Mouse (Mus musculus): ENCODE data around the gene Gm37419. TPM values are rescaled to one million over a fixed set of nuclear protein-coding genes. Genes with fewer than 3 reads are reported as not detected.

Gene Gm37419
- polyA plus RNA-seq, 1 experiment from 2014 or later, result not detected

- WGBS, result 88% methylated on average over 8 of the region's 8 CpGs
- Histone ChIP-seq H3K27me3 (replicated peaks; ENCODE audit: control insufficient read depth, insufficient read depth, low read length) (no peaks in the 10 kb centered on the region), H3K9me3 (ENCODE audit: control insufficient read depth, low read length) (no peaks in the 10 kb centered on the region), H3K4me2 (ENCODE audit: low read length) (no peak overlapping the region), H3K4me1 (ENCODE audit: control insufficient read depth, insufficient read depth, low read depth, low read length) (no peaks in the 10 kb centered on the region), H3K9ac (ENCODE audit: low read depth, low read length) (no peak overlapping the region), H3K36me3 (ENCODE audit: control insufficient read depth, insufficient read depth, low read length) (no peaks in the 10 kb centered on the region), H3K4me3 (ENCODE audit: low read length) (no peak overlapping the region), H3K27ac (ENCODE audit: low read depth, low read length) (no peak overlapping the region)
- ATAC-seq, result no peak
These were observed 17.6 kb downstream of the Gm37419 start for GRCm38 (mm10) chr16:24005928-24006327.

DNA sequence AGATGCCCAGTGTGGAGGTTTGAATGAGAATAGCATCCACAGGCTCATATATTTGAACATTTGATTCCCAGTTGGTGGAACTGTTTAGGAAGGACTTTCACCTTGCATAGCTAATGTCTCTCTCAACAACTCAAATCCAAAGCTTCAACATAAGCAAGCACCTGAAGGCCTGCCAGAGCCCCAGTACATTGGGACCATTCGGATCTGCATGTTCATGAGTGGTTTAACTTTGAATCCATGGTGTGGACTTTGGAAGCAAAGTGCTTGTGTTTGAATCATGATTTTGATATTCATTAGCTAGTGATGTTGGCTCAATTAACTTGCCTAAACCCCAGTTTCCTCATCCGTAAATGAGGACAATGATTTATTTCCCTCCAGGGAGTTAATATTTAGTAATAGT lies 21.6 kb downstream of the Gm37419 start:
- H3K27ac ChIP-seq (ENCODE audit: low read depth, low read length), result no peak overlapping the region
- no peaks in the 10 kb centered on the region for H3K27me3 ChIP-seq (replicated peaks; ENCODE audit: control insufficient read depth, insufficient read depth, low read length)
- WGBS, result 98% methylated on average over 2 of the region's 2 CpGs
- H3K9ac ChIP-seq (ENCODE audit: low read depth, low read length), result no peak overlapping the region
- no peak overlapping the region for H3K4me3 ChIP-seq (ENCODE audit: low read length)
- ATAC-seq, result no peak
- no peaks in the 10 kb centered on the region for H3K4me1 ChIP-seq (ENCODE audit: control insufficient read depth, insufficient read depth, low read depth, low read length)
- H3K4me2 ChIP-seq (ENCODE audit: low read length), result no peak overlapping the region
- no peaks in the 10 kb centered on the region for H3K9me3 ChIP-seq (ENCODE audit: control insufficient read depth, low read length)
- no peaks in the 10 kb centered on the region for H3K36me3 ChIP-seq (ENCODE audit: control insufficient read depth, insufficient read depth, low read length)

GRCm38 (mm10) chr16:24011306-24011705 lies 23.0 kb downstream of the Gm37419 start:
- 79% methylated on average over 3 of the region's 3 CpGs for WGBS

GRCm38 (mm10) chr16:24012066-24012465 lies 23.8 kb downstream of the Gm37419 start:
- 56% methylated on average over 3 of the region's 3 CpGs for WGBS
- no peak for ATAC-seq
- no peaks in the 10 kb centered on the region for H3K4me1 ChIP-seq (ENCODE audit: control insufficient read depth, insufficient read depth, low read depth, low read length)

More at GRCm38 (mm10) chr16:24011306-24011705, 23.0 kb downstream of the Gm37419 start:
- ATAC-seq, result no peak
- Histone ChIP-seq H3K4me3 (ENCODE audit: low read length) (no peak overlapping the region), H3K9ac (ENCODE audit: low read depth, low read length) (no peak overlapping the region), H3K36me3 (ENCODE audit: control insufficient read depth, insufficient read depth, low read length) (no peaks in the 10 kb centered on the region), H3K27ac (ENCODE audit: low read depth, low read length) (no peak overlapping the region), H3K27me3 (replicated peaks; ENCODE audit: control insufficient read depth, insufficient read depth, low read length) (no peaks in the 10 kb centered on the region), H3K4me2 (ENCODE audit: low read length) (no peak overlapping the region), H3K4me1 (ENCODE audit: control insufficient read depth, insufficient read depth, low read depth, low read length) (no peaks in the 10 kb centered on the region), H3K9me3 (ENCODE audit: control insufficient read depth, low read length) (no peaks in the 10 kb centered on the region)

DNA sequence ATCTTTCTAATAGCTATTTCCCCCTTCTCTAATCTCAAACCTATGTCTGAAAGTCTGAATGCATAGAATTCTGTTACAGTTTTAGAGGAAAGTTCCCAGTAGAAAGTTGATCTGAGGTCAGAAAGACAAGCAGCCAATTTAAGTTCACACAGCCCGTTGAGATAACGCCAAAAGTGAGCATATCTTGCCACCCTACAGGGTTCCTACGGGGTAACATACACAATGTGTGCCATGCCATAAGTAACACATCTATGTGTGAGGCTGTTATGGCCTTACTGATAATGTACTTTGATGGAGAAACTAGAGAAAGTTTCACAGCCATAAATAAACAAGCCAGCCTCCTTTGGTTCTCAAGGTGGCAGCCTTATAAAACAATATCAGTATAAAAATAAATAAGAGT lies 26.1 kb downstream of the Gm37419 start:
- no peak overlapping the region for H3K4me3 ChIP-seq (ENCODE audit: low read length)
- H3K36me3 ChIP-seq (ENCODE audit: control insufficient read depth, insufficient read depth, low read length), result no peaks in the 10 kb centered on the region
- no peaks in the 10 kb centered on the region for H3K9me3 ChIP-seq (ENCODE audit: control insufficient read depth, low read length)
- 92% methylated on average over 3 of the region's 3 CpGs for WGBS
- no peaks in the 10 kb centered on the region for H3K27me3 ChIP-seq (replicated peaks; ENCODE audit: control insufficient read depth, insufficient read depth, low read length)
- no peak overlapping the region for H3K9ac ChIP-seq (ENCODE audit: low read depth, low read length)
- no peaks in the 10 kb centered on the region for H3K4me1 ChIP-seq (ENCODE audit: control insufficient read depth, insufficient read depth, low read depth, low read length)
- no peak for ATAC-seq
- H3K4me2 ChIP-seq (ENCODE audit: low read length), result no peak overlapping the region
- no peak overlapping the region for H3K27ac ChIP-seq (ENCODE audit: low read depth, low read length)

More at GRCm38 (mm10) chr16:24012066-24012465, 23.8 kb downstream of the Gm37419 start:
- H3K27me3 ChIP-seq (replicated peaks; ENCODE audit: control insufficient read depth, insufficient read depth, low read length), result no peaks in the 10 kb centered on the region
- no peak overlapping the region for H3K4me2 ChIP-seq (ENCODE audit: low read length)
- H3K9ac ChIP-seq (ENCODE audit: low read depth, low read length), result no peak overlapping the region
- H3K27ac ChIP-seq (ENCODE audit: low read depth, low read length), result no peak overlapping the region
- H3K36me3 ChIP-seq (ENCODE audit: control insufficient read depth, insufficient read depth, low read length), result no peaks in the 10 kb centered on the region
- H3K9me3 ChIP-seq (ENCODE audit: control insufficient read depth, low read length), result no peaks in the 10 kb centered on the region
- no peak overlapping the region for H3K4me3 ChIP-seq (ENCODE audit: low read length)

DNA sequence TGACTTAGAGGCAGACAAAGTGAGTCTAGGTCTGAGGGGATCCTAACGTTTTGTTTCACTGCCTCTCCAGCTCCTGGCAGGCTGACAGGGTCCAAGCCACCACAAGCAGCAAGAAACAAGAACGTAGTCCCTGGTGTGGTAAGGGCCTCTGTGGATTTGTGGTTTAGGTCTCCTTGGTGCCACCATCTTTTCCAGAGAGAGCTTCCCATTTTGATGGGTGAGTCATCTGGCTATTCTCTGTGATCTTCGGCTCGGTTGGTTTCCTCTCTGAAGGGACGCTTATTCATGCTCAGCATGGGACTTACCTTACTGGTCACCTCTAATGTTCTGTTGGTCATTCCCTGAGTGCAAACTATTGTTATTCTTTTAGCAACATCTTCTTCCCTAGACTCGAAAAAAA lies 28.0 kb downstream of the Gm37419 start:
- 52% methylated on average over 6 of the region's 6 CpGs for WGBS
- ATAC-seq, result no peak
- Histone ChIP-seq H3K4me1 (ENCODE audit: control insufficient read depth, insufficient read depth, low read depth, low read length) (no peaks in the 10 kb centered on the region), H3K27me3 (replicated peaks; ENCODE audit: control insufficient read depth, insufficient read depth, low read length) (no peaks in the 10 kb centered on the region), H3K9me3 (ENCODE audit: control insufficient read depth, low read length) (no peaks in the 10 kb centered on the region), H3K36me3 (ENCODE audit: control insufficient read depth, insufficient read depth, low read length) (no peaks in the 10 kb centered on the region), H3K4me3 (ENCODE audit: low read length) (no peak overlapping the region), H3K27ac (ENCODE audit: low read depth, low read length) (no peak overlapping the region), H3K9ac (ENCODE audit: low read depth, low read length) (no peak overlapping the region), H3K4me2 (ENCODE audit: low read length) (no peak overlapping the region)

DNA sequence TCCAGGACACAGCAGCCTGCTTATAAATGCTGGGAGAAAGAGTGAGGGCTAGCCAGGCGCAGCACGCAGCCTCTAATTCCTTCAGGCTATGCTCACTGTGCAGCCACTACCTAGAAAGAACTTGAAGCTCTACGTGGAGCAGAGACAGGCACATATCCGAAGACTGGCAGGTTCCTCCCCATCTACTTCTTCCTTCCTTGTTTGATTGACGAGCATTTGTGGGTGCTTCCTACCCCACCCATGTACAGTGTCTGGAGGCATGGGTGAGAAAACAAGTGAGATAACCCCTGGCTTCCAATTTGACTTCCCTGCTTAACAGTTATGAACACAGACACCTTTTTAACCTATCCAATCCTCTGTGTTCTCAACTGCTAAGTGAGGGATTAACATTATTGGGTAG lies 28.5 kb downstream of the Gm37419 start:
- Histone ChIP-seq H3K9me3 (ENCODE audit: control insufficient read depth, low read length) (no peaks in the 10 kb centered on the region), H3K4me2 (ENCODE audit: low read length) (no peak overlapping the region), H3K4me1 (ENCODE audit: control insufficient read depth, insufficient read depth, low read depth, low read length) (no peaks in the 10 kb centered on the region), H3K36me3 (ENCODE audit: control insufficient read depth, insufficient read depth, low read length) (no peaks in the 10 kb centered on the region), H3K27ac (ENCODE audit: low read depth, low read length) (no peak overlapping the region), H3K4me3 (ENCODE audit: low read length) (no peak overlapping the region), H3K27me3 (replicated peaks; ENCODE audit: control insufficient read depth, insufficient read depth, low read length) (no peaks in the 10 kb centered on the region), H3K9ac (ENCODE audit: low read depth, low read length) (no peak overlapping the region)
- no peak for ATAC-seq
- 73% methylated on average over 5 of the region's 5 CpGs for WGBS

DNA sequence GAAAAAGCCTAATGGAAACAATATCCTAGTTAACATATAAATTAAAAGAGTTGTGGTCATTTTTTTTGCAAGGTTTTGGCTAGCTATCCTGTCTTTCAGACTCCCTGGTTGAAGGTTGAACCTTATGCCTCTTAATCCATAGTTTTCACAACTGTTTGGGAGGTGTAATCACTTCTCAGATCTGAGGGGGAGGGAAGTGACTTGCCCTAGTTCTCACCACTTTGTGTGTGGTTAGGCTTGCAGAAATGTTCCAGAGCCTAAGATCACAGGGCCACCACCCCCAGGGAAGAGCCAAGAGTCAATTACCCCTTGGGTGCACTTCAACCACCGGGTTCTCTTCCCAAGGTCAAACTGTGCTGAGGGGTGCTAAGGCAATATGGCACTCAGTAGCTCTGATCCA lies 33.4 kb downstream of the Gm37419 start:
- Histone ChIP-seq H3K4me2 (ENCODE audit: low read length) (no peak overlapping the region), H3K36me3 (ENCODE audit: control insufficient read depth, insufficient read depth, low read length) (no peaks in the 10 kb centered on the region), H3K27ac (ENCODE audit: low read depth, low read length) (no peak overlapping the region), H3K9me3 (ENCODE audit: control insufficient read depth, low read length) (no peaks in the 10 kb centered on the region), H3K4me1 (ENCODE audit: control insufficient read depth, insufficient read depth, low read depth, low read length) (no peaks in the 10 kb centered on the region), H3K27me3 (replicated peaks; ENCODE audit: control insufficient read depth, insufficient read depth, low read length) (no peaks in the 10 kb centered on the region), H3K4me3 (ENCODE audit: low read length) (no peak overlapping the region), H3K9ac (ENCODE audit: low read depth, low read length) (no peak overlapping the region)
- 77% methylated on average over 1 of the region's 1 CpGs for WGBS
- ATAC-seq, result no peak

- Histone ChIP-seq H3K27ac (ENCODE audit: low read depth, low read length) (no peak overlapping the region), H3K9me3 (ENCODE audit: control insufficient read depth, low read length) (no peaks in the 10 kb centered on the region), H3K4me1 (ENCODE audit: control insufficient read depth, insufficient read depth, low read depth, low read length) (no peaks in the 10 kb centered on the region), H3K4me2 (ENCODE audit: low read length) (no peak overlapping the region), H3K36me3 (ENCODE audit: control insufficient read depth, insufficient read depth, low read length) (no peaks in the 10 kb centered on the region), H3K4me3 (ENCODE audit: low read length) (no peak overlapping the region), H3K9ac (ENCODE audit: low read depth, low read length) (no peak overlapping the region), H3K27me3 (replicated peaks; ENCODE audit: control insufficient read depth, insufficient read depth, low read length) (no peaks in the 10 kb centered on the region)
- no peak for ATAC-seq
- 88% methylated on average over 4 of the region's 4 CpGs for WGBS
These were observed 34.3 kb downstream of the Gm37419 start for GRCm38 (mm10) chr16:24022605-24023004.

GRCm38 (mm10) chr16:24025442-24025841 lies 37.2 kb downstream of the Gm37419 start:
- Histone ChIP-seq H3K36me3 (ENCODE audit: control insufficient read depth, insufficient read depth, low read length) (no peaks in the 10 kb centered on the region), H3K4me3 (ENCODE audit: low read length) (no peak overlapping the region), H3K4me1 (ENCODE audit: control insufficient read depth, insufficient read depth, low read depth, low read length) (no peaks in the 10 kb centered on the region), H3K9ac (ENCODE audit: low read depth, low read length) (no peak overlapping the region), H3K4me2 (ENCODE audit: low read length) (no peak overlapping the region), H3K27me3 (replicated peaks; ENCODE audit: control insufficient read depth, insufficient read depth, low read length) (no peaks in the 10 kb centered on the region), H3K9me3 (ENCODE audit: control insufficient read depth, low read length) (no peaks in the 10 kb centered on the region), H3K27ac (ENCODE audit: low read depth, low read length) (no peak overlapping the region)
- no peak for ATAC-seq
- WGBS, result 74% methylated on average over 7 of the region's 7 CpGs

Measured in hindbrain, embryonic 16.5 days (tissue).